Mouse (Mus musculus): ENCODE data around the gene Scgb2b21.
"Not testable (repeated sequence)": the region's sequence is repeated elsewhere in the genome, so short reads cannot be mapped to it uniquely, and the experiment has no call there.

Gene Scgb2b21

GRCm38 (mm10) chr7:33520358-33520757 lies at the start of gene Scgb2b21:
Gene Scgb2b21 (minus strand): TSS chr7:33520458.
- no peak for DNase-seq (ENCODE audit: low spot score)

GRCm38 (mm10) chr7:33543420-33543819 lies 23.2 kb upstream of the Scgb2b21 start:
- not testable (repeated sequence) for DNase-seq (ENCODE audit: low spot score)
